Mouse (Mus musculus): ENCODE data around the gene Lrp5. TPM values are rescaled to one million over a fixed set of nuclear protein-coding genes. Genes with fewer than 3 reads are reported as not detected.
A peak's percentile ranks its signal among the peaks of the same experiment; 100 is the strongest.

Lrp5 gene
- total RNA-seq (2021), result 10 to 100 TPM; 47.8 to 52.8 TPM
- long read RNA-seq, experiment 1, full-length matches to known transcripts, result 1 of 5 reads
- long read RNA-seq, experiment 1, partial matches to known transcripts, result 2 of 5 reads
- long read RNA-seq, experiment 1, other reads (novel, unspliced or antisense), result 2 of 5 reads
- long read RNA-seq, experiment 2, full-length matches to known transcripts, result 2 of 7 reads
- long read RNA-seq, experiment 2, partial matches to known transcripts, result 2 of 7 reads
- long read RNA-seq, experiment 2, other reads (novel, unspliced or antisense), result 3 of 7 reads

DNA sequence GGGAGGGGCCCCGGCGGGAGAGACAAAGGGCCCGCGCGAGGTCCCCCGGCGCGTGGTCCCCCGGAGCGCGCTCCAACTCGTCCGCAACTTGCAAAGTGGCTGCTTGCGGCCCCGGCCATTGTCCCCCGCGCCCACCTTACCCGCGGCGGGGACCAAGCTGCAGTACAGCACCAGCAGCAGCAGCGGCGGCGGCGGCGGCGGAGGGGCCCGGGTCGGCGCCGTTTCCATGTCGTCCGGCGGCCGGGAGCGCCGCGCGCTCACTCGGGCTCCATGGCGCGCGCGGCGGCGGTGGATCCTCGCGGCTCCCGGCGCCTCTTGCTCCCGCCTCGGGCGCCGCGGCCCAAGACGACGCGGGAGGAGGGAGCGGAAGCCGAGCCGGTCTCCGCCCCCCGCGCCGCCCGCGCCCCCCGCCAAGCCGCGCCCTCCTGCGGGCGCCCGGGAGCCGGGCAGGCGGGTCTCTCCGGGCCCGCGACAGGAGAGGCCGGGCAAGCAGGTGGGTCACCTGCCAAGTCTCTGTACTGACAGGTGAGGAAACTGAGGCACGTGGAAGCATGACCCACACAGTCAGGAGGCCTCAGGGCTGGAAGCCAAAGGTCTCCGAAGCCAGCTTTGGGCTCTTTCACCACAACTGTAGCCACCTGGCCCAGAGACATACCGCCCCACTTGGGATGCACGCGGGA lies at the start of gene Lrp5:
Gene Lrp5 (minus strand): TSS at position 350 of the 680 bp plus-strand sequence.
- intact Hi-C loops (cut with DNase I), result loop anchor here (10.0 kb wide), 1 partner anchor 362 kb away; the partner anchor contains the start of gene Cpt1a
- DNase-seq, result peak; percentile 79 to 87

DNA sequence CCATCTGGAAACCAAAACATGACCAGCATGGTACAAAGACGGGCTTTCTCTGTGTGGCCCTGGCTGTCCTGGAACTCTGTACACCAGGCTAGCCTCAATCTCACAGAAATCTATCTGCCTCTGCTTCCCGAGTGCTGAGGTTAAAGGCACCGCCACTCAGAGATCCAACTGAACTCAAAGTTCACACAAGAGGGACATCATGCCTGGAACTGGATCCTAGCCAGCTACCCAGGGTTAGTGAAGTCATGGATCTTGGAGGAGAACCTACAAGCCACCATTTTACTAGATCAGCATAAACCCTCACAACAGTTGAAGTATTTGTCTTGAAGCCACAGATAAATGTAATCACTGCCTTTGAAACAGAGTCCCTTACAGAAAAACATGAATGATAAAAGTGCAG lies 49.6 kb upstream of the Lrp5 start:
- no peak for DNase-seq
- intact Hi-C loops (cut with DNase I), result no loop called here

DNA sequence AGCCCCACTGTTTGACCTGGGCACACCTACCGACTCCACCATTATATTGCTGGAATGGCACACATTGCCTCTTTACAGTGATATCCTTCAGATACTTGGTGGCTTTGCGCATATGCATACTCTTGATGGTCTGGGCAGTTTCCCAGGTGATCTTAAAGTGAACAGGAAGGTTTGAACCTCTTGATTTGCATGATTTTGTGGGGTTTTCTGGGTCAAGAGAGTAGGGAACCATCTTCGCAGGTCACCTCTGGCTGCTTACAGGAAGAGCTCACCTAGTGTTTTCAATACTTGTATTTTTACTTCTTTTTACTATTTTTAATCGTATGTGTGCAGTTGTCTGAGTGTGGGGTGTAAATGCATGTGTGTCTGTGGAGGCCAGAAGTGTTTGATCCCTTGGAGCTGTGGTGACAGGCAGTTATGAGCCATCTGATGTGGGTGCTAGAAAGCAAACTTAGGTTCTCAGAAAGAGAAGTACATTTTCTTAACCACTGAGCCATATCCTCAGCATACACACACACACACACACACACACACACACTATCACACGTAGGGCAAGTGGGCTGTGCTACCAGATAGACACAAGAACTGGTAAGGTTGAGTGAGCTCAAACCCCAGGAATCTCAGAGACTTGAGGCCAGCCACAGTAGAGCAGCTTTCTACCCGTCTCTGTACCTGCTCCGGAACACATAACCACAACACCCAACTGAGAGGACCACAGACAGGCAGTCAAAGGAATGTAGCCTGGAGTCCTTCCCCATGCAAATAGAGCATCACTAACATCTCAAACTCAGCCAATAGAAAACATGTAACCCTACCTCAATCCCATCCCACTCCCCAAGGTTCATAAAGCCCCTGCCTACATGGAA lies 44.6 kb upstream of the Lrp5 start:
- intact Hi-C loops (cut with DNase I), result no loop called here
- no peak for DNase-seq

DNA sequence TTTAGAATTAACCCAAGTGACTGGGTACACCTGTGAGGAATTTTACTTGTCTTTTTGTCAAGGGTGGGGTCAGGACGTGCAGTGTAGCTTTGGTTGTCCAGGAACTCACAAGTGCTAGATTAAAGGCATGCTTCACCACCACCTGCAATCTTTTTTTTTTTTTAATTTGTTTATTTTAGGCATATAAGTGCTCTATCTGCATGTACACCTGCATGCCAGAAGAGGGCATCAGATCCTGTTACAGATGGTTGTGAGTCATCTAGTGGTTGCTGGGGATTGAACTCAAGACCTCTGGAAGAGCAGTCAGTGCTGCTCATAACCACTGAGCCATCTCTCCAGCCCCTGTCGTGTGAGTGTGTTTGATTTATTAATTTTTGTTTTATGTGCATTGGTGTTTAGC lies 42.5 kb upstream of the Lrp5 start:
- intact Hi-C loops (cut with DNase I), result loop anchor here (5.0 kb wide), 1 partner anchor 253 kb away; no protein-coding TSS in a partner anchor
- no peak for DNase-seq

DNA sequence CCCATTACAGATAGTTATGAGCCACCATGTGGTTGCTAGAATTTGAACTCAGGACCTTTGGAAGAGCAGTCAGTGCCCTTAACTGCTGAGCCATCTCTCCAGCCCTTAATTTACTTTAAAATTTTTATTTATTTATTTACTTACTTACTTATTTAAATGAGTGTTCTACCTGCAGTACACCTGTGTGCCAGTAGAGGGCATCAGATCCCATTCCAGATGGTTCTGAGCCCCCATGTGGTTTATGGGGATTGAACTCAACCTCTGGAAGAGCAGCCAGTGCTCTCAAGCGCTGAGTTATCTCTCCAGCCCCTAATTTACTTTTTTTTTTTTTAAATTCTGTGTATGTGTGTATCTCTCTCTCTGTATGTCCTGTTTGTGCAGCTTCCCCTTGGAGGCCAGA lies 38.4 kb upstream of the Lrp5 start:
- intact Hi-C loops (cut with DNase I), result loop anchor here (5.0 kb wide), 1 partner anchor 258 kb away; no protein-coding TSS in a partner anchor
- peak; percentile 69 to 80 for DNase-seq

DNA sequence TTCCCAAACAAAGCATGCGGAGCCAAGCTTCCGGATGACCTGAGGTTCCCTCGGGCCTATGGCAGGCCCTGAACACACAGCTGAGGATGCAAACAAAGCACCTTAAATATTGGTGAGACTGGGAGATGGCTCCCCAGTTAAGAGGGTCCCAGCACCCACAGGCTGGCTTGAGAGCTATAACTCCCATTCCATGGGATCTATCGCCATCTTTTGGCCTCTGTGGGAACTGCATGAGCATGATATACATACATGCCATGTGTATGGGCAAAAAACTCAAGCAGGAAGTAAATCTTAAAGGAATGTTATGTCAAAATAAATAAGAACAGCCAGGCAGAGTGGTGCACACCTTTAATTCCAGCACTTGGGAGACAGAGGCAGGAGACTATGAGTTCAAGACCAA lies 37.5 kb upstream of the Lrp5 start:
- intact Hi-C loops (cut with DNase I), result no loop called here
- peak in 1 of 2 experiments; percentile 43 for DNase-seq

DNA sequence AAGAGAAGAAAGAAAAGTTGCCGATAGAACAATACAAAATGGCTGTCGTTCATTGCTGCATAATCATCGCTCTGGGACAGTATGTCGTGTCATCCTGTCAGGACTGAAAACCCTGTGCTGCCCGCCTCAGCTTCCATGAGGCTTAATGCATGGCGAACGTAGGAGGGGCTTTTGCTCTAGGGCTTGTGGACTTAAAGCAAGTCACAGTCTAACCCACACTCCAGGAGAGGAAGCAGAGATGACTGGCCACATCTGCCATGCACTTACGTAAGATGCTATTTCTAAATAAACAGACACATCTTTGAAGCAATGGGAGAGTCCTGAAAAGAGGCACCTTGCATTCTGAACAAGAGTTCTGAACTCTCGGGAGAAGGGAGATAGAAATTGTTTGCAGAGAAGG lies 36.8 kb upstream of the Lrp5 start:
- DNase-seq, result no peak
- intact Hi-C loops (cut with DNase I), result no loop called here

DNA sequence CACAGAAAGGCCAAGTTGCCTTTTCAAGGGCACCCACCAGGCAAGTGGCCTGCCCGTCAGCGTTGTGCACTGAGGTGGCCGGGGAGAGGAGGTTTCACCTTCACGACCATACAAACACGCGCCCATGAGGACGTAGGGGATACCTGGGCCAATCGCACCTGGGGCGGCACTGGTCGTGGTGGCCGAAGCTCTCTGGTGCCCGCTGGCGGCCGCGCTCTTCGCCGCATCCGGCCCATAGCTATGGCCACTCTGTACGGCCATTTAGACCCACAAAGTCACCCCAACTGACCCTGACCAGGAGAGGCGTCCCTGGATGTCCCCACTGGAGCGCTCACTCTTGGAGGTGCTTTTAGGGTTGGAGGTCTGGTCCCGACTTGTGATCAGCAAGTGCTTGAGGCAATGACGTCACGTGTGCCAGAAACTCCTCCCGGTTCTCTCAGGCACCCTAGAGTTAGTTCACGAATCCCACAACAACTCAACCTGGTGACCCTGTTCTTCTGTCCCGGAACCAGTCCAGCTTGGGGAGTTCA lies 33.1 kb upstream of the Lrp5 start:
- intact Hi-C loops (cut with DNase I), result loop anchor here (2.0 kb wide), 2 partner anchors 19 to 95 kb away; no protein-coding TSS in a partner anchor
- peak; percentile 77 to 81 for DNase-seq

DNA sequence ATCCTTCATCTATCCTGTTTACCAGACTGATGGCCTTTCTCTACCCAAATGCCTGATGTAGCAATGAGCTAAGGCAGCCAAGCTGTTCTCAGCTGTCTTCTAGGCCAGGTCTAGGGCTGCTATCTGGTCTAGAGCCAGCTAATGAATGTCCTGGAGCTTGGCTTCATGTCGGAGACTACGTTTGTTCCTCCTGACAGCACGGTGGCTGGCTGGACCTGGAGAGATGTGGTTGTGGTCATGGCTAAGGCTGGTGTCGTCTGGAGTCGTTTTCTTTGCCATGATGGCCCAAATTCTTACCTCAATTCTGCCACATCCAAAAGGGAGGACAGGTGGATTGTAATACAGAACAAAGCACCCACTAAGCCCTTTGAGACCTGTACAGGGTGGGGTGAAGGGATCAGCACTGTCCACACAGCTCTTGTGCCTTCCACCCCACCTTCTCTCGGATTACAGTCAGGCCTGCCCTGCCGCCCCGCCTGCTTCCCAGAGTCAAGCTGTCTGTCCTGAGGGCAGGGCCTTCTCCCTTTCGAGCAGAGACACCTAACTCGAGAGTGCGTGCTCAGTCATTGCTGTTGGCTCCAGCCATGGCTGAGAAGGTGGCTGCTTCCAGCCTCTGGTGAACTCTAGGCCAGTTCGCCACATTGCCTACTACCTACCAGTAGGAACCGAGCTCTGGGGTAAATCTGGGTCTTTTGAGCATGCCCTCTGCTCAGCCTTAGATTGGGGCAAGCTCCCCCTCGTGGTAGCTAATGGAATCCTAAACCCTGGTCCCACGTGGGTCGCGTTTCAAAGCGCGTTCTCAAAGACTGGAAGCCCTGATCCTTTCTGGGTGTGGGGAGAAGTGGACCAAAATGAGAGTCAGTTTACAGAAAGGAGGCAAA lies 32.4 kb upstream of the Lrp5 start:
- DNase-seq, result peak; percentile 55 to 82
- intact Hi-C loops (cut with DNase I), result loop anchor here (2.0 kb wide), 2 partner anchors 18 to 94 kb away; no protein-coding TSS in a partner anchor

DNA sequence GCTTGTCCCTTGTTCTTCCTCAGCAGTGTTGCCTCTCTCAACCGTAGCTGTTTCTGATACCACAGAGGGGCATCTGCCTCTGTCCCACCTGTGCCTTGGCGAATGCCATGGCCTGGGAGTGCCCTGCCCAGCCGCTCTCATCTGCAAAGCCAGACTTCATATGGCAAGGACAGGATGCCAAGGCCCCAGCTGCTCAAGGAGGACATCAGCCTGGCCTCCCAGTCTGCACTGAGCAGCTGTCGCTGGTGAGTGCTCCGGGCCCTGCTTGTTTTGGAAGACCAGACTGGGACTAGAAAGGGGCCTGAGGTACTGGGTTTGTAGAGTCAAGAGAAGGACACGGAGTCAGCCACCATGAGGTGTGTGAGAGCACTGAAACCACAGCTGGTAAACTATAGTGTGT lies 28.0 kb upstream of the Lrp5 start:
- no peak for DNase-seq

DNA sequence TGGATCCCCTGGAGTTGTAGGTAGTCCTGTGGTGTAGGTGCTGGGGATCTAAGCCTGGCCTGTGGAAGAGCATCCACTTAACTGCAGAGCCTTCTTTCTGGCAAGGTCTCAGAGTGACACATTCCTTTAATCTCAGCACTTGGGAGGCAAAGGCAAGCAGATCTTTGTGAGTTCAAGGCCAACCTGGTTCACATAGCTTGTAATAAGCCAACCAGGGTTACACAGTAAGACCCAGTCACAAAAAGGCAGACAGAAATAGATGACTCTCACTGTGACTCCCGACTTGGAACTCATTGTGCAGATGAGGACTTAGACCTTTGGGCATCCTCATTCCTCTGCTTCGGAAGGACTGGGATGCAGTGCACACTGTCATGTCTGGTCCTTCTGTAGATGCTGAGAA lies 24.1 kb upstream of the Lrp5 start:
- intact Hi-C loops (cut with DNase I), result no loop called here
- DNase-seq, result no peak

More for the DNA sequence above, 28.0 kb upstream of the Lrp5 start:
- intact Hi-C loops (cut with DNase I), result no loop called here

DNA sequence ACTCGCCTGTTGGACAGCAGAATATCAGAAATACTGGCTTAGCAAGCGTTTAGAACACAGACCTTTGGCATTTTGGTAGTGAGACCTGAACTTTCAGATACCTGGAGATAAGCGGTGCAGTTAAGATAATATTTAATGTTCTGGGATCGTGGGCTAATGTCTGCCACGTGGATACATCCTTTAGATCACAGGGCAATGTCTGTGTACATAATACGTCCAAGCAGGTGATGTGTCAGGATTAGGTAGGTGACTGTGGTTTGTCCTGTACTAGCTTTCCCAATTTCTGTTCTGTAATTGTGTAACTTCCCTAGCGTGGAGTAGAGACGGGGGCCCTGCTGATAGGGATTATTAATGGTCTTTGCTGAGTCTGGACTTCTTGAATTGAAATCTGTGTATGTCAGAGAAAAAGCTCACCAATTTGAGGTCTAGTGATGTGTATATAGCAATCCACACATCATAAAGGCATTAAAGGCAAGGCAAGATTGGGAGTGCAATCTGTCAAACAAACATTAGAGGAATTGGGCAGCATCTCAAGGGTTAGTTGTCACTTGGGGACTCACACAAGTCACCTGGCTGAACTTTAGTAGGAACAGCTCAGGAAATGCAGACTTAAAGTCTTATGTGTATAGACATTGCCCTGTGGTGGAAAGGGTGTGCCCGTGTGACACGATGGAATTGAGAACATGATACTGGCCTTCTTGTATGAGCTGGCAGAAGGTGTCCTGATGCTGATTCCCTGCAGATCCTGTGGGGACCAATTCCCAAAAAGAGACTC lies 22.8 kb upstream of the Lrp5 start:
- intact Hi-C loops (cut with DNase I), result no loop called here
- DNase-seq, result no peak

DNA sequence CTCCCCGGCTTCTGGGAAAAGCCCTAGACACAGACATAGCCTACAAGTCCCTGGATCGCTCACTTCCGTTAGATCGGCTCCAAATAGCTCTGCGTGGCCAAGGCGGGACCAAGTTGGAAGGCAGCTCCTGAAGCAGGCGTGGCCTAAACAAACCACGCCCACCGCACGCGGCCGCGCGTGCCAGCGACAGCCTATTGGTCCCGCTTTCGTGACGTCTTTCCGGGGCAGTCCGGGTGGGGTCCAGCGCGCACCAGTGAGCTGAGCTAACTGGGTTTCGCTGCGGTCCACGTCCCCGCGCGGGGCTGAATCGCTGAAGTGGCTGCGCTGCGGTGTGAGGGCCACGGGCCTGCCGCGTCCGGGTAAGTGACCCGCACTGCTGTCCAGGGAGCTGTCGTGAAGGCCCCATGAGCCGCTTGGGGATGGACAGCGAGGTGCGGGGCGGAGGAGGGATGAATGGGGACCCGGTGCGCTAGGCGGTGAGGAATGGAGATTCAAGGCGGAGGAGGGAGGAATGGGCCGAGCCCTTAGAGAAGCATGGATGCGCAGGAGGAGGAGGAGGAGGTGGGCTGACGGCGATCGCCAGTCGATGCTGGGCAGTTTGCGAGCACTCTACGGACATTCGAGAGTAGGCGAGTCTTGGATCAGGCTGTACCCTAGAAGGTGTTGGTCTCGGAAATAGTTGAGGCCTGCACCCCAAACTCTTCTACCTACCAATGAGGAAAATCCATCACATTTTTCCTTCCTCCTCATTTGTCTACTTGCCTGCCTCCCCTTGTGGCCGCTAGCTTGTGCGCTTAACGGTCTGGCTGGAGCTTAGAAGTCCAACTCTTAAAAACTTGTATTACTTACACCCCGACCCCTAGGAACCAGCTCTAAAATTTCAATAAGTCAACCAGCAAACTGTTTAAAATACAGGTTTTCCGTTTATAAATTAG lies 22.0 kb upstream of the Lrp5 start, which contains the start of gene 1810055G02Rik:
Gene 1810055G02Rik (plus strand): TSS at position 216 of the 935 bp plus-strand sequence.
- intact Hi-C loops (cut with DNase I), result no loop called here
- peak; percentile 99 for DNase-seq

DNA sequence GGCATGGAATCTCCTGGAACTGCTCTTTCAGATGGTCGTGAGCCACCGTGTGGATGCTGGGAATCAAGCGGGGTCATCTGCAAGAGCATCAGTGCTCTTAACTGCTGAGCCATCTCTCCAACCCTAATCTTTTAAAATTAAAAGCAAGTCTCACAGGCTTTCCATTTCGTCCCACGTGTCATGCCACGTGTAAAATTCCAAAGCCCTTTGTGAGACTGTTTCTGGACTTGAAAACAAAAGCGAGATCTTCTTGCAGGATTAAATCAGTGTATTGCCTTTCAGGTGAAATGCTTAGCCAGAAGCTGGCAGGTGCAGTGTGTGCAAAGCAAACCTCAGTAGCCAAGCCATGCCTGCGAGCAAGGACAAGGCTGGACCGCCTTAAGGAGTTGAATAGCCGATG lies 21.2 kb upstream of the Lrp5 start:
- DNase-seq, result no peak
- intact Hi-C loops (cut with DNase I), result no loop called here

DNA sequence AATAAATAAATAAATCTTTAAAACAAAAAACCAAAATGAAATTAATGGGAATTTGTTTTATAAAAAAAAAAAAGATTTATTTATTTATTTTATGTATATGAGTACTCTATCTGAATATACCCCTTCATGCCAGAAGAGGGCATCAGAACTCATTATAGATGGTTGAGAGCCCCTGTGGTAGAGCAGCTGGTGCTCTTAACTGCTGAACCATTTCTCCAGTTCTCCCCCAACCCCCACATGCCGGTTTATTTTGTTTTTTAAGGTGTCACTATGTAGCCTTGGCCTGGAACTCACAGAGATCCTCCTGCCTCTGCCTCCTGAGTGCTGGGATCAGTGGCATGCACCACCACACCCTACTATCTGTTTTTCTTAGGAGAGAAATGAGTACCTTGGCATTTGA lies 19.9 kb upstream of the Lrp5 start:
- no peak for DNase-seq
- intact Hi-C loops (cut with DNase I), result no loop called here

DNA sequence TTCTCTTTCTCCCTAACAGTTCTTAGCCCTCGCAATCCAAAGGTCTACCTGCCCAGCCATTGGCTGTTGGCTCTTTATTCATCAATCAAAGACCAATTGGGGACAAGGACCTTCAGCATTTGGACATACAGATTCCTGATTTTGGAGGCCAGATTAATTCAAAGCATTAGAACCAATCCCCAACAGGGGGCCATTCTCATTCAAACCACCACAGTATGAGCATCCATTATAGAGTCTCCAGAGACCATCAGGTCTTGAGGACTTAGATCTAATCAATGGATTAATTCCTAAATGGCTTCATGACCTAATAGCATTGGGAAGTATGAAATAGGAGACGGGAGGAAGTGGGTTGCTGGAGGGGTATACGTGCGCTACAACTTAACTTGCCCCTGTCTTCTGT lies 16.1 kb upstream of the Lrp5 start:
- intact Hi-C loops (cut with DNase I), result no loop called here
- no peak for DNase-seq
